7 mouse cellular contexts compared by ENCODE assay signal in the genomic region with DNA sequence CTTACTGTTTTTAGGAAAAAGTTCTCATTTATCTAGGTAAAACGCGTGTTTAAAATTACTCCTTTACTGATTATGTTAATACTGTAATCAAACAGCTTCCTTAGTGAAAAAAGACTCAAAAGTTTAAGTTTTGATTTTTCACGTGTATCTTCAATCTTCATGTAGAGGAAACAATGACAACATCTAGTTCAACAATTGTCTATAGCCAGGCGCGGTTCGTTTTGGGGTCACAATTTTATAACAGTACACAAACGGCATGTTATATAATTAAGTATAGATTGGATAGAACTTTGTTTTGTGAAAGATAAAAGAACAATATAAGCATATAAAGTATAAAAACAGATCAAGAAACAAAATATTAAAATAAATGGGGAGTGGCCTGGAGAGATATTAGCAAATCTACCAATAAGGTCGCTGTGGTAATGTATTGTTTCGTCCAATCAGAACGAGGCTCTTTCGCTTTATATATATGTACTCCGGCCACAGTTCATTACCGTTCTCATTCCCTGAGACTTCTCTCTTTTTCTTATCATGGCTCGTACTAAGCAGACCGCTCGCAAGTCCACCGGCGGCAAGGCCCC. TPM values are rescaled to one million over a fixed set of nuclear protein-coding genes. Genes with fewer than 3 reads are reported as not detected.
DNase-seq lines count a peak whose midpoint lies in the region; ATAC-seq and TF ChIP-seq lines count a peak whose summit lies in the region.

A gene (plus strand): TSS at position 493 of the 581 bp plus-strand sequence.

- peak within 1 kb of the TSS; percentile 70 to 74 for H3K4me3 ChIP-seq in ES-E14 (ENCODE audit: insufficient read depth in 1 of 2, low read depth in 1 of 2, low read length in 2 of 2, poor library complexity in 1 of 2, severe bottlenecking in 1 of 2)
- peak within 1 kb of the TSS; percentile 50 for H3K4me3 ChIP-seq in embryonic facial prominence, embryonic 13.5 days
- H3K4me3 ChIP-seq in heart, embryonic 16.5 days (ENCODE audit: low read length): peak within 1 kb of the TSS; percentile 52

- H3K4me1 ChIP-seq in ES-E14 (ENCODE audit: control insufficient read depth in 2 of 2, insufficient read depth in 2 of 2, low read length in 2 of 2, poor library complexity in 1 of 2): no peaks in the 10 kb centered on the region
- peaks cover 15% of the 10 kb centered on the region for H3K4me1 ChIP-seq in embryonic facial prominence, embryonic 13.5 days
- peaks cover 26% of the 10 kb centered on the region for H3K4me1 ChIP-seq in heart, embryonic 16.5 days (ENCODE audit: control insufficient read depth, insufficient read depth, low read length)

- peak within 1 kb of the TSS; percentile 80 for H3K27ac ChIP-seq in ES-E14 (ENCODE audit: insufficient read depth, low read depth, low read length, poor library complexity, severe bottlenecking)
- H3K27ac ChIP-seq in embryonic facial prominence, embryonic 13.5 days: peak within 1 kb of the TSS; percentile 92
- peak within 1 kb of the TSS; percentile 82 for H3K27ac ChIP-seq in heart, embryonic 16.5 days (ENCODE audit: low read length)

- in situ Hi-C loops in ES-E14 (cut with MboI; ENCODE audit: low sequenced_read_pairs in 2 of 2, unreplicated experiment in 2 of 2): no loop called here

- H3K27me3 ChIP-seq in embryonic facial prominence, embryonic 13.5 days: no peaks in the 10 kb centered on the region
- H3K27me3 ChIP-seq in heart, embryonic 16.5 days (ENCODE audit: control insufficient read depth, insufficient read depth, low read length): no peaks in the 10 kb centered on the region

- 0 out of 2 replicates have a peak, but pooled peaks have one; percentile 49 for ATAC-seq in embryonic facial prominence, embryonic 13.5 days (ENCODE audit: insufficient number of reproducible peaks, insufficient read depth, low FRiP score, low TSS enrichment, low read depth)
- peak; percentile 37 for ATAC-seq in heart, embryonic 16.5 days (replicated peaks; ENCODE audit: extremely low read depth, insufficient read depth, low FRiP score)

- H3K9ac ChIP-seq in ES-E14 (ENCODE audit: insufficient read depth, low read depth, low read length, poor library complexity, severe bottlenecking): peak within 1 kb of the TSS; percentile 83
- peak within 1 kb of the TSS; percentile 85 for H3K9ac ChIP-seq in embryonic facial prominence, embryonic 13.5 days
- peak within 1 kb of the TSS; percentile 72 for H3K9ac ChIP-seq in heart, embryonic 16.5 days (ENCODE audit: low read length)

- WGBS in embryonic facial prominence, embryonic 13.5 days: under 1% methylated on average over 18 of the region's 18 CpGs
- 2% methylated on average over 17 of the region's 18 CpGs for WGBS in heart, embryonic 16.5 days

- H3K4me2 ChIP-seq in embryonic facial prominence, embryonic 13.5 days: peak within 1 kb of the TSS; percentile 75
- peak within 1 kb of the TSS; percentile 62 for H3K4me2 ChIP-seq in heart, embryonic 16.5 days (ENCODE audit: low read depth, low read length)

- peak; percentile 74 to 77 for DNase-seq in B cell, adult 2 months
- DNase-seq in ES-E14 (ENCODE audit: low read depth, low spot score): no peak
- peak; percentile 80 for DNase-seq in left cerebral cortex, adult 11 months (ENCODE audit: low spot score)
- peak; percentile 43 to 69 for DNase-seq in lung, postnatal 4 days
- peak; percentile 71 for DNase-seq in skeletal muscle tissue, adult 2 months (ENCODE audit: low read depth, low spot score)

- H3K36me3 ChIP-seq in ES-E14 (ENCODE audit: control insufficient read depth, insufficient read depth, low read length, poor library complexity, severe bottlenecking): no peaks in the 10 kb centered on the region
- no peaks in the 10 kb centered on the region for H3K36me3 ChIP-seq in embryonic facial prominence, embryonic 13.5 days
- H3K36me3 ChIP-seq in heart, embryonic 16.5 days (ENCODE audit: control insufficient read depth, insufficient read depth): no peaks in the 10 kb centered on the region

- no peaks in the 10 kb centered on the region for H3K9me3 ChIP-seq in ES-E14 (ENCODE audit: control insufficient read depth, insufficient read depth, low read depth, low read length)
- no peaks in the 10 kb centered on the region for H3K9me3 ChIP-seq in embryonic facial prominence, embryonic 13.5 days
- no peaks in the 10 kb centered on the region for H3K9me3 ChIP-seq in heart, embryonic 16.5 days (replicated peaks; ENCODE audit: control insufficient read depth, low read length)

TF ChIP-seq in ES-E14, 5 proteins besides CTCF, POLR2A, EP300 and RAD21:
- TF ChIP-seq CHD2 (IDR thresholded peaks at IDR 0.05; ENCODE audit: low read depth, low read length) (0 out of 2 replicates have a peak, but pooled peaks have one; percentile 23), ZNF384 (IDR thresholded peaks at IDR 0.05; ENCODE audit: low read depth, low read length) (no peak)

RNA-seq across cellular contexts. Expression of the gene that starts here (rescaled TPM):
- 80.2 and 103 TPM in 2 replicates for total RNA-seq in ES-E14 (2012; rRNA removed)
- 7.6 and 8.4 TPM in 2 replicates for polyA plus RNA-seq in embryonic facial prominence, embryonic 13.5 days (2015; fragmentation: Nextera tagmentation; extraction: Ambion mirVana)
- 1.4 and 1.8 TPM in 2 replicates for polyA plus RNA-seq in heart, embryonic 16.5 days (2015; fragmentation: Nextera tagmentation; extraction: Ambion mirVana)
